Mouse (Mus musculus) cortical plate, adult 2 months (tissue): Measurements from ENCODE around the gene Irf2bpl. TPM values are rescaled to one million over a fixed set of nuclear protein-coding genes. Genes with fewer than 3 reads are reported as not detected.
A peak's percentile ranks its signal among the peaks of the same experiment; 100 is the strongest.

Source experiments
- H3K27ac ChIP-seq: fragments of 200-500 bp; 2 replicates; pipeline ENCODE4 v1.5.1; 2012; ENCODE audit warnings: low read length, control low read depth, inconsistent platforms; ENCODE audit not compliant: insufficient read depth
- H3K4me1 ChIP-seq: fragments of 200-500 bp; 2 replicates; pipeline ENCODE4 v1.6.1; 2011; ENCODE audit warnings: low read length; ENCODE audit not compliant: control insufficient read depth, insufficient read depth
- H3K4me3 ChIP-seq: fragments of 200-500 bp; 2 replicates; pipeline ENCODE4 v1.5.1; 2011; ENCODE audit warnings: mild to moderate bottlenecking, low read length, control low read depth; ENCODE audit not compliant: insufficient read depth
- CTCF ChIP-seq: fragments of 200-500 bp; IDR thresholded peaks from 2 replicates; pipeline ENCODE4 v1.5.1; 2011; ENCODE audit warnings: mild to moderate bottlenecking, control low read depth, low read length; ENCODE audit not compliant: insufficient read depth; ENCODE audit errors: extremely low read depth
- POLR2A ChIP-seq: fragments of 200-500 bp; IDR thresholded peaks from 2 replicates; pipeline ENCODE4 v1.6.1; 2011; ENCODE audit warnings: mild to moderate bottlenecking, low read length, control low read depth; ENCODE audit not compliant: insufficient read depth; ENCODE audit errors: extremely low read depth
- polyA plus RNA-seq: library from polyadenylated mRNA; depleted of rRNA; stranded (reverse); fragments of >200 nt; gene quantifications from 2 replicates; pipeline ENCODE4 v1.2.3, GENCODE M21; 2012

Gene Irf2bpl
- polyA plus RNA-seq, 1 experiment = 37.1 TPM

DNA sequence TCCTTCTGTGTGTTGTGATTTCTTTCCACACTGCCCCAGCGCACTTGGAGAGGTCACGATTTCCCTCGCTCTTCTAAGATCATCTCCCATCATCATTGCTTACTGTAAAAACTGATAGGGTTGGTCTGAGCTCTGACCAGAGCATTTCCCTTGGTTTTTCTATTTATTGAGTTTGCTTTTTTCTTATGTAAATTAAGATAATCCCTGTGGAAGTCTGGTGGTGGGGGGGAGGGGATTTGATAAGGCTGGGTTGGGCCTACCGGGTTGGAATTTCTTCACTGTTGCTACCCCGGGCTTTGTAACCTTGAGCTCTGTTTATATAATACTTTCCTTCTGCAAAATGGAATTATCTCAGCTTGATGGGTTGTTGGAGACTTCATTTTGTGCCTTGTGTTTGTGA is 1.1 kb upstream of the Irf2bpl start:
- TF ChIP-seq POLR2A (no peak), CTCF (no peak)
- Histone ChIP-seq H3K27ac (no peak overlapping the region), H3K4me3 (no peak overlapping the region), H3K4me1 (peaks cover 10% of the 10 kb centered on the region)

DNA sequence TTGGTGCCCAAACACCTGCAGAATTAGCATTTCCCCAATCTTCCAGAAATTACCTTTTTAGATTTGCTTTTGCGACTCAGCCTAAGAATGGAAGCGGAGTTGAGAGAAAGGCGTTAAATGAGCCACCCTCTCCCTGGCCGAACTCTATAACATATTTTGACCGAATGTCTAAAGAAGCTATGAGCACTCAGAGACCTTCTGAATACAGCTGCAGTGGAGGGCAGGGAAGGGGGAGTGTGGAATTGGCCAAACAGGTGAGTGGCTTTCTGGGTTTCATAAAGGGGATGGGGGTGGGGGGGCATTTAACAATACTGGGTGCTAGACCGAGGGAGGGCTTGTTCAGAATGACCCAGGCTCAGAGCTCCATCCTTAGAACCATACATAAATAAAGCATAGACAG is 738 bp upstream of the Irf2bpl start:
- no peak for TF ChIP-seq POLR2A
- TF ChIP-seq CTCF = no peak
- Histone ChIP-seq H3K4me3 (peak overlapping the region; percentile 72), H3K4me1 (peaks cover 9% of the 10 kb centered on the region), H3K27ac (peak overlapping the region; percentile 42)

DNA sequence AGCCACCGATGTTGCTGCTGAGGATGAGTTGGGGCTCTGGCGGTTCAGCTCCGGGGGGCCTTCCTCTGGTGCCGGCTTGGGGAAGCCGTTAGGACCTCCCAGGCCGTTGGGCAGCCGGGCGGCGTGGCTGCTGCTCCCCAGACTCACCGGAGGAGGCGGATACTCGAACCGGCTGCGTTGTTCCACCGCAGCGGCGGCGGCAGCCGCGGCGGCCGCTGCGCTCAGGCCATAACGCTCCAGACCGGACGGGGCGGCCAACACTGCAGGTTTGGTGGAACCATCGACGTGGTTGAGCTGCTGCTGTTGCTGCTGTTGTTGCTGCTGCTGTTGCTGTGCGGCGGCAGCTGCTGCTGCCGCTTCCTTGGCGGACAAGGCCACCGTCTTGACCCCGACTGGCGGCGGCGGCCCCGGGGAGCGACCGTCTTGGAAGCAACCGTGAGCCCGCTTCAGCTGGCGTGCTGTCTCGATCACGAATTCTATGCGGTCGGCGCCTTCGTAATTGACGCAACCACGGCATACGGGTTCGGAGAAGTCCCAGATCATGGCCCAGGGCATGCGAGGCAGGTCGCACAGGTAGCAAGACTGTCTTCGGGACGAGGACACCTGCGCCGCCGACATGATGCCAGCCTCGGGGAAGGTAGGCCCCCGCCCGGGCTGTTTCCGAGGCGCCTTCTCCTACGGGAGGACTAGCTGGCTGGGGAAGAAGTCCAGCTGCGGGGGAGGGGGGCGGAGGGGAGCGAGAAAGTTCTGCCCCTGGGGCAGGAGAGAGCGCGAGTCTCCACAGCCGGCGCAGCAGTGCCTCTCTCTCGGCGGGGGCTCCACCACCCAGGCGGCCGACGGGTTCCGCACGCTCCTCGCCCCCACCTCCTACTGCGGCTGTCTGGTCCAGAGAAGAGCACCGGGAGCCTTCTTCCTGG is 1.1 kb downstream of the Irf2bpl start:
- H3K4me3 ChIP-seq = peak overlapping the region; percentile 72
- TF ChIP-seq POLR2A = no peak
- TF ChIP-seq CTCF = no peak
- peak overlapping the region; percentile 100 for H3K27ac ChIP-seq
- peaks cover 9% of the 10 kb centered on the region; the same call in 1 of the 2 replicates for H3K4me1 ChIP-seq

- Histone ChIP-seq H3K27ac (peak overlapping the region; percentile 100), H3K4me1 (peaks cover 12% of the 10 kb centered on the region; the same call in 1 of the 2 replicates), H3K4me3 (peak overlapping the region; percentile 72)
- TF ChIP-seq POLR2A = no peak
- no peak for TF ChIP-seq CTCF
Observed at GRCm38 (mm10) chr12:86883019-86883279, 1.6 kb downstream of the Irf2bpl start.

- Histone ChIP-seq H3K4me3 (peak overlapping the region; percentile 72), H3K4me1 (peaks cover 11% of the 10 kb centered on the region; the same call in 1 of the 2 replicates), H3K27ac (peak overlapping the region; percentile 100)
- TF ChIP-seq CTCF (no peak), POLR2A (peak; percentile 49; the same call in 1 of the 2 replicates)
Observed at GRCm38 (mm10) chr12:86882279-86883018, 2.1 kb downstream of the Irf2bpl start.

DNA sequence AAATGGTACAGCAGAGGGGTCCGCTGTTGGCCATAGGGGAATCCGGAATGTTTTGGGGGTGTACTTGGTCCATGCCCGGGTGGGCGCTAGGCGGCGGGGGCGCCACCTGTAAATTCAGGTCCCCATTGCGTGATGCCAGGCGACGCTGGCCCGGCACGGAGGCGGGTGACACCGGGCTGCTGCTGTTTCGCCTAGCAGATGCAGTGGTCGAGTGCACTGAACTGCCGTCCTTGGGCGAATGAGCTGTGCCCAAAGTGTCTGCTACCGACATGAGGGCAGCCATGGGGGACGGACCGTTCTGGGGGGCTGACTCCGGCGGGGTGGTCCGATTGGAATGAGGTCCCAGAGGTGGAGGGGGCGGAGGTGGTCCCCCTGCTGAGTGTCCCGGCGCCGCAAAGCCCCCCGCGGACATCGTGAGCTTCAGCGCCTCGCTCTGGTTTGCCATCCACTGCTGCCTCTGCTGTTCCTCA is 2.8 kb downstream of the Irf2bpl start:
- Histone ChIP-seq H3K4me1 (peaks cover 9% of the 10 kb centered on the region; the same call in 1 of the 2 replicates), H3K27ac (peak overlapping the region; percentile 100), H3K4me3 (peak overlapping the region; percentile 72)
- TF ChIP-seq POLR2A (no peak), CTCF (no peak)

DNA sequence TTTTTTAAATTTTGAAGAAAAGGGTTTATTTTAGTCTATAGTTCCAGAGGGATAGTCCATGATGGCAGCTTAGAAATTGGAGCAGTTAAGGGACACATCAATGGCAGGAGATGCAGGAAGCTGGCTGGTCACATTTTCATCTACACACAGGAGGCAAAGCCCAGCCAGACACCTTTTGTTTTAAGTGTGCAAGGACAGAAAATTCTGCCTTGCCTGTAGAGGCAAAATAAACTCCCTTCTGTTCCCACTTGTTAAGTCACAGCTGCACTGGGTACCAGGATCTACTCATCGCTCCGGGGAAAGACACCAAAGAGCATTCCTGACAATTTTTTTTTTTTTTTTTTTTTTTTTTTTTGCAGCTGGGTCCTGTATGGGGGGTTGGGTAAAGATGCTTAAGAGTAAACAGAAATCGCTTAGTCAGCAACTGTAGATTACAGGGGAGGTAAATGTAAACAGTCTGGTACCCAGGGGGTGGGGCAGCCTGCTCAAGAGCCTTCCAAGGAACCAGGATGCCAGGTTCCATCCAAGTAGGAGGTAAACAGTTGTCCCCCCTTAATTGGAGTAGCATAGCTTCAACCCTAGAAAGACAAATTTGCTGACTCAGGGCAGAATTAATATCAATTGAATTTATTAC is 4.4 kb downstream of the Irf2bpl start:
- peak overlapping the region; percentile 18; the same call in 1 of the 2 replicates for H3K4me3 ChIP-seq
- TF ChIP-seq CTCF (no peak), POLR2A (no peak)
- H3K27ac ChIP-seq = no peak overlapping the region
- peaks cover 8% of the 10 kb centered on the region; the same call in 1 of the 2 replicates for H3K4me1 ChIP-seq

- peaks cover 8% of the 10 kb centered on the region; the same call in 1 of the 2 replicates for H3K4me1 ChIP-seq
- TF ChIP-seq POLR2A (no peak), CTCF (no peak)
- H3K27ac ChIP-seq = peak overlapping the region; percentile 10; the same call in 1 of the 2 replicates
- no peak overlapping the region for H3K4me3 ChIP-seq
Observed at GRCm38 (mm10) chr12:86879446-86880085, 5.0 kb downstream of the Irf2bpl start.
